Comparison of ENCODE assay signal across 24 mouse cellular contexts in the genomic region with DNA sequence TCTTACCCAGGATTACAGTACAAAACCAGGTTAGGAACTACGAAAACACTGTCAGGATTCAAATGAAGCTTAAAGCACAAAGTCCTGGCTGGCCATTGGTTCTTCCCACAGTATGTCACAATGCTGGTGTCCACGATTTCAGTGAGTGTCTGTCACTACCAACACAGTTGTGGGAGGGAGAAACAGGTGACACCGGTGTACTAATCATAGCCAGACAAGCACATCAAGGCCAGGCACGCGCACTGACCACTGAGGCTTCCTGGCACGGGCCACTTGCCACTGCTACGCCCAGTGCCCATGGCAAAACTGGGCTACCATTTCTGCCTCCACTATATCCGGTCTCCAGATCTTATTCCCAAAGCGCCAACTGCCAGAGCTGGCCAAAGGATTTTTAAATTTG. TPM values are rescaled to one million over a fixed set of nuclear protein-coding genes. Genes with fewer than 3 reads are reported as not detected.
DNase-seq lines count a peak whose midpoint lies in the region; ATAC-seq lines count a peak whose summit lies in the region.
"Had no signal": no experiment of that assay in that cellular context is flagged by ENCODE, and none has a peak within 500 bp of the region (broad histone marks: within the 10 kb centered on the region; RNA-seq: fewer than 3 reads in every experiment).

No protein-coding gene starts in this region.

- no peaks in the 10 kb centered on the region for H3K27me3 ChIP-seq in heart, embryonic 15.5 days
- H3K27me3 ChIP-seq in liver, embryonic 16.5 days (ENCODE audit: control insufficient read depth, insufficient read depth, low read depth, low read length) = no peaks in the 10 kb centered on the region
- no peaks in the 10 kb centered on the region for H3K27me3 ChIP-seq in liver, embryonic 12.5 days (replicated peaks)
- H3K27me3 ChIP-seq: embryonic facial prominence, embryonic 13.5 days; forebrain, embryonic 15.5 days; hindbrain, embryonic 12.5 days; intestine, embryonic 15.5 days had no signal

- no peak for ATAC-seq in heart, embryonic 15.5 days (replicated peaks; ENCODE audit: insufficient number of reproducible peaks, insufficient read depth, low FRiP score, low read depth)
- 0 out of 2 replicates have a peak, but pooled peaks have one; percentile 31 for ATAC-seq in liver, embryonic 16.5 days (ENCODE audit: low read depth)
- no peak for ATAC-seq in liver, embryonic 12.5 days
- ATAC-seq in inflammation-experienced regulatory T-cells, adult 6 months = no peak
- ATAC-seq: activated CD4-positive, CD25-positive, alpha-beta regulatory T cell, adult 4 months; forebrain, embryonic 15.5 days; intestine, embryonic 15.5 days had no signal

- H3K36me3 ChIP-seq in heart, embryonic 15.5 days = no peaks in the 10 kb centered on the region
- H3K36me3 ChIP-seq in liver, embryonic 16.5 days (ENCODE audit: control insufficient read depth, insufficient read depth) = no peaks in the 10 kb centered on the region
- 0 out of 2 replicates have a peak, but pooled peaks cover 5% of the 10 kb centered on the region for H3K36me3 ChIP-seq in liver, embryonic 12.5 days
- H3K36me3 ChIP-seq: embryonic facial prominence, embryonic 10.5 days; embryonic facial prominence, embryonic 13.5 days; forebrain, embryonic 12.5 days; forebrain, embryonic 15.5 days; hindbrain, embryonic 12.5 days; hindbrain, embryonic 15.5 days; intestine, embryonic 15.5 days had no signal

- no peaks in the 10 kb centered on the region for H3K9me3 ChIP-seq in heart, embryonic 15.5 days (replicated peaks)
- no peaks in the 10 kb centered on the region for H3K9me3 ChIP-seq in liver, embryonic 16.5 days (replicated peaks; ENCODE audit: control insufficient read depth, low read length)
- no peaks in the 10 kb centered on the region for H3K9me3 ChIP-seq in liver, embryonic 12.5 days (replicated peaks)
- H3K9me3 ChIP-seq: embryonic facial prominence, embryonic 10.5 days; embryonic facial prominence, embryonic 13.5 days; forebrain, embryonic 12.5 days; forebrain, embryonic 15.5 days; hindbrain, embryonic 12.5 days; hindbrain, embryonic 15.5 days; intestine, embryonic 15.5 days had no signal

- no peak overlapping the region for H3K4me3 ChIP-seq in heart, embryonic 15.5 days
- H3K4me3 ChIP-seq in liver, embryonic 16.5 days (ENCODE audit: low read depth, low read length) = no peak overlapping the region
- no peak overlapping the region for H3K4me3 ChIP-seq in liver, embryonic 12.5 days
- H3K4me3 ChIP-seq: embryonic facial prominence, embryonic 10.5 days; embryonic facial prominence, embryonic 13.5 days; erythroblast, embryonic 14.5 days; forebrain, embryonic 12.5 days; forebrain, embryonic 15.5 days; hindbrain, embryonic 12.5 days; hindbrain, embryonic 15.5 days; intestine, embryonic 15.5 days had no signal

- H3K9ac ChIP-seq in heart, embryonic 15.5 days = no peak overlapping the region
- no peak overlapping the region for H3K9ac ChIP-seq in liver, embryonic 16.5 days (ENCODE audit: low read depth, low read length)
- H3K9ac ChIP-seq in liver, embryonic 12.5 days = no peak overlapping the region
- H3K9ac ChIP-seq: embryonic facial prominence, embryonic 13.5 days; forebrain, embryonic 12.5 days; forebrain, embryonic 15.5 days; hindbrain, embryonic 12.5 days; hindbrain, embryonic 15.5 days; intestine, embryonic 15.5 days had no signal

- 0 out of 2 replicates have a peak overlapping the region, but pooled peaks have one; percentile 15 for H3K27ac ChIP-seq in heart, embryonic 15.5 days
- H3K27ac ChIP-seq in liver, embryonic 16.5 days (ENCODE audit: low read length) = no peak overlapping the region
- H3K27ac ChIP-seq in liver, embryonic 12.5 days = no peak overlapping the region
- H3K27ac ChIP-seq: forebrain, embryonic 12.5 days; forebrain, embryonic 15.5 days; hindbrain, embryonic 15.5 days; intestine, embryonic 15.5 days had no signal

- H3K4me1 ChIP-seq in heart, embryonic 15.5 days (replicated peaks) = peaks cover 53% of the 10 kb centered on the region
- no peaks in the 10 kb centered on the region; the same call in none of the 2 replicates for H3K4me1 ChIP-seq in liver, embryonic 16.5 days (ENCODE audit: control insufficient read depth, low read depth, low read length)
- H3K4me1 ChIP-seq in liver, embryonic 12.5 days = peaks cover 11% of the 10 kb centered on the region

- 80% methylated on average over 9 of the region's 9 CpGs for WGBS in heart, embryonic 15.5 days
- 72% methylated on average over 9 of the region's 9 CpGs for WGBS in liver, embryonic 16.5 days (ENCODE audit: insufficient replicate concordance)
- 82% methylated on average over 9 of the region's 9 CpGs for WGBS in liver, embryonic 12.5 days (ENCODE audit: insufficient replicate concordance)

- H3K4me2 ChIP-seq in heart, embryonic 15.5 days = no peak overlapping the region
- H3K4me2 ChIP-seq in liver, embryonic 16.5 days (ENCODE audit: low read depth, low read length) = no peak overlapping the region
- no peak overlapping the region for H3K4me2 ChIP-seq in liver, embryonic 12.5 days
- H3K4me2 ChIP-seq: embryonic facial prominence, embryonic 13.5 days; forebrain, embryonic 12.5 days; forebrain, embryonic 15.5 days; hindbrain, embryonic 12.5 days; hindbrain, embryonic 15.5 days; intestine, embryonic 15.5 days had no signal

- DNase-seq in heart, adult 11 months = no peak
- DNase-seq in A20 (ENCODE audit: low read depth, low spot score) = peak; percentile 56
- DNase-seq: adrenal gland, adult 8-10 months; adrenal gland, postnatal 25 days; cerebellum, adult 11-12 months; cerebellum, adult 8-10 months; cerebellum, postnatal 10 days; cerebellum, postnatal 36 days; embryo, embryonic 11 days; gastrocnemius, postnatal 25 days; heart, postnatal 14 days had no signal

RNA-seq across cellular contexts. Expression of a gene that starts 40.0 kb away (rescaled TPM):
- polyA plus RNA-seq in heart, embryonic 15.5 days (2015; fragmentation: Nextera tagmentation; extraction: Ambion mirVana) = 36.0 and 41.4 TPM in 2 replicates
- 28.7 and 31.1 TPM in 2 replicates for polyA plus RNA-seq in liver, embryonic 16.5 days (2015; fragmentation: Nextera tagmentation; extraction: Ambion mirVana)
- 31.8 and 34.7 TPM in 2 replicates for polyA plus RNA-seq in liver, embryonic 12.5 days (2016; fragmentation: Nextera tagmentation; extraction: Ambion mirVana)
- polyA plus RNA-seq in inflammation-experienced regulatory T-cells, adult 6 months (2017; shearing (Covaris generic)) = 10 to 100 TPM; 13.0 to 18.4 (median 14.2) TPM

RNA-seq across cellular contexts. Expression of a gene that starts 44.2 kb away (rescaled TPM):
- 27.6 TPM in 2 replicates for polyA plus RNA-seq in heart, embryonic 15.5 days (2015; fragmentation: Nextera tagmentation; extraction: Ambion mirVana)
- polyA plus RNA-seq in liver, embryonic 16.5 days (2015; fragmentation: Nextera tagmentation; extraction: Ambion mirVana) = 16.0 and 17.0 TPM in 2 replicates
- 24.4 and 25.3 TPM in 2 replicates for polyA plus RNA-seq in liver, embryonic 12.5 days (2016; fragmentation: Nextera tagmentation; extraction: Ambion mirVana)
- 10 to 100 TPM; 24.4 to 29.2 (median 26.3) TPM for polyA plus RNA-seq in inflammation-experienced regulatory T-cells, adult 6 months (2017; shearing (Covaris generic))
